ENCODE assay signal across 26 mouse cellular contexts in genomic region chr3:116133363-116133762, GRCm38 (mm10). TPM values are rescaled to one million over a fixed set of nuclear protein-coding genes. Genes with fewer than 3 reads are reported as not detected.
DNase-seq lines count a peak whose midpoint lies in the region; ATAC-seq and TF ChIP-seq lines count a peak whose summit lies in the region.
"Had no signal": no experiment of that assay in that cellular context is flagged by ENCODE, and none has a peak within 500 bp of the region (broad histone marks: within the 10 kb centered on the region; RNA-seq: fewer than 3 reads in every experiment).

No protein-coding gene starts in this region.

- no peak overlapping the region for H3K4me3 ChIP-seq in intestine, embryonic 15.5 days (replicated peaks)
- no peak overlapping the region for H3K4me3 ChIP-seq in intestine, postnatal 0 days (ENCODE audit: low read depth, low read length)
- no peak overlapping the region for H3K4me3 ChIP-seq in MEL (ENCODE audit: control insufficient read depth in 1 of 2, insufficient read depth in 1 of 2, low read depth in 2 of 2, low read length in 2 of 2)
- H3K4me3 ChIP-seq: embryonic facial prominence, embryonic 13.5 days; embryonic facial prominence, embryonic 15.5 days; erythroblast, embryonic 14.5 days; forebrain, embryonic 10.5 days; forebrain, embryonic 12.5 days had no signal

- TF ChIP-seq EP300 in MEL (IDR thresholded peaks at IDR 0.05; ENCODE audit: low read depth in 1 of 2, low read length in 2 of 2) = no peak

- no peaks in the 10 kb centered on the region for H3K36me3 ChIP-seq in intestine, embryonic 15.5 days
- H3K36me3 ChIP-seq in intestine, postnatal 0 days (ENCODE audit: control insufficient read depth, insufficient read depth) = no peaks in the 10 kb centered on the region
- no peaks in the 10 kb centered on the region for H3K36me3 ChIP-seq in MEL (ENCODE audit: control insufficient read depth in 1 of 2, insufficient read depth in 2 of 2, low read length in 2 of 2)
- H3K36me3 ChIP-seq: embryonic facial prominence, embryonic 13.5 days; embryonic facial prominence, embryonic 15.5 days; forebrain, embryonic 10.5 days; forebrain, embryonic 12.5 days; G1E had no signal

- H3K27ac ChIP-seq in intestine, embryonic 15.5 days = no peak overlapping the region
- H3K27ac ChIP-seq in intestine, postnatal 0 days (ENCODE audit: low read depth, low read length) = no peak overlapping the region
- H3K27ac ChIP-seq in MEL (ENCODE audit: control insufficient read depth, low read depth, low read length) = no peak overlapping the region
- H3K27ac ChIP-seq: embryonic facial prominence, embryonic 13.5 days; embryonic facial prominence, embryonic 15.5 days; forebrain, embryonic 10.5 days; forebrain, embryonic 12.5 days had no signal

- no peak overlapping the region for H3K4me2 ChIP-seq in intestine, embryonic 15.5 days (replicated peaks)
- H3K4me2 ChIP-seq in intestine, postnatal 0 days (replicated peaks; ENCODE audit: low read depth) = no peak overlapping the region
- H3K4me2 ChIP-seq: embryonic facial prominence, embryonic 13.5 days; embryonic facial prominence, embryonic 15.5 days; forebrain, embryonic 12.5 days had no signal

- peak; percentile 3 for DNase-seq in MEL (ENCODE audit: low read depth, low spot score)
- no peak for DNase-seq in heart, adult 11 months
- DNase-seq: adrenal gland, adult 2 months; adrenal gland, postnatal 10 days; adrenal gland, postnatal 25 days; B cell, adult 2 months; cerebellum, adult 11 months; cerebellum, adult 18-20 months; cerebellum, adult 8-10 months; cerebellum, adult 9-11 months; cerebellum, postnatal 14 days; cerebellum, postnatal 36 days; embryo, embryonic 11 days had no signal

- H3K4me1 ChIP-seq in intestine, embryonic 15.5 days (replicated peaks) = 0 out of 2 replicates have a peak, but pooled peaks cover 4% of the 10 kb centered on the region
- H3K4me1 ChIP-seq in intestine, postnatal 0 days (replicated peaks; ENCODE audit: control insufficient read depth, insufficient read depth, low read length) = no peaks in the 10 kb centered on the region
- no peaks in the 10 kb centered on the region for H3K4me1 ChIP-seq in MEL (ENCODE audit: control insufficient read depth in 1 of 2, insufficient read depth in 2 of 2, low read length in 2 of 2)

- TF ChIP-seq RAD21 in MEL (IDR thresholded peaks at IDR 0.05; ENCODE audit: low read depth, low read length) = no peak

- no peaks in the 10 kb centered on the region for H3K27me3 ChIP-seq in intestine, embryonic 15.5 days (replicated peaks)
- H3K27me3 ChIP-seq in intestine, postnatal 0 days (replicated peaks; ENCODE audit: control insufficient read depth, insufficient read depth, low read length) = no peaks in the 10 kb centered on the region
- peaks cover 0 to 5% of the 10 kb centered on the region in 2 experiments; a peak in 3 of 4 replicates for H3K27me3 ChIP-seq in MEL (ENCODE audit: control insufficient read depth in 1 of 2, insufficient read depth in 2 of 2, low read length in 2 of 2)
- H3K27me3 ChIP-seq: CH12.LX; embryonic facial prominence, embryonic 13.5 days; embryonic facial prominence, embryonic 15.5 days; forebrain, embryonic 12.5 days had no signal

- no peaks in the 10 kb centered on the region for H3K79me2 ChIP-seq in MEL (ENCODE audit: control insufficient read depth, insufficient read depth, low read length, poor library complexity)

- peak; percentile 58; the same call in 1 of the 2 replicates for ATAC-seq in intestine, embryonic 15.5 days
- no peak for ATAC-seq in intestine, postnatal 0 days
- ATAC-seq in megakaryocyte, adult 5-6 weeks (ENCODE audit: poor library complexity, severe bottlenecking) = peak; percentile 56; the same call in 1 of the 2 replicates
- ATAC-seq: CD4-positive, CD25-positive, alpha-beta regulatory T cell, adult 4 months; forebrain, embryonic 14.5 days; forebrain, embryonic 16.5 days had no signal

- 42% methylated on average over 5 of the region's 5 CpGs for WGBS in intestine, embryonic 15.5 days
- 32% methylated on average over 5 of the region's 5 CpGs for WGBS in intestine, postnatal 0 days

- TF ChIP-seq CTCF in intestine, postnatal 0 days (IDR thresholded peaks at IDR 0.05; ENCODE audit: low read depth) = no peak
- no peak for TF ChIP-seq CTCF in MEL (IDR thresholded peaks at IDR 0.05 in 2 of 3, conservative IDR thresholded peaks at IDR 0.05 in 1 of 3; ENCODE audit: control insufficient read depth in 1 of 3, insufficient read depth in 1 of 3, low read depth in 2 of 3, low read length in 3 of 3, poor library complexity in 1 of 3, severe bottlenecking in 1 of 3)

- TF ChIP-seq POLR2A in MEL (IDR thresholded peaks at IDR 0.05; ENCODE audit: control insufficient read depth in 1 of 2, insufficient read depth in 1 of 2, low read depth in 1 of 2, low read length in 2 of 2, poor library complexity in 1 of 2) = no peak

- no peak overlapping the region for H3K9ac ChIP-seq in intestine, embryonic 15.5 days
- H3K9ac ChIP-seq in intestine, postnatal 0 days (ENCODE audit: low read depth, low read length) = no peak overlapping the region
- H3K9ac ChIP-seq in MEL (ENCODE audit: control insufficient read depth, low read depth, low read length, poor library complexity, severe bottlenecking) = no peak overlapping the region
- H3K9ac ChIP-seq: embryonic facial prominence, embryonic 13.5 days; embryonic facial prominence, embryonic 15.5 days; forebrain, embryonic 12.5 days had no signal

- no peaks in the 10 kb centered on the region for H3K9me3 ChIP-seq in intestine, embryonic 15.5 days
- H3K9me3 ChIP-seq in intestine, postnatal 0 days (ENCODE audit: control insufficient read depth) = no peaks in the 10 kb centered on the region
- H3K9me3 ChIP-seq in MEL (replicated peaks; ENCODE audit: insufficient read depth, low read length) = no peaks in the 10 kb centered on the region
- H3K9me3 ChIP-seq: embryonic facial prominence, embryonic 13.5 days; embryonic facial prominence, embryonic 15.5 days; forebrain, embryonic 10.5 days; forebrain, embryonic 12.5 days; G1E had no signal

TF ChIP-seq in MEL, 35 proteins besides CTCF, POLR2A, EP300 and RAD21:
- TF ChIP-seq MXI1 (IDR thresholded peaks at IDR 0.05; ENCODE audit: low read depth, low read length) = no peak
- no peak for TF ChIP-seq JUND (IDR thresholded peaks at IDR 0.05; ENCODE audit: low read depth, low read length)
- TF ChIP-seq POLR2AphosphoS2 (IDR thresholded peaks at IDR 0.05; ENCODE audit: low read length) = no peak
- TF ChIP-seq UBTF (IDR thresholded peaks at IDR 0.05; ENCODE audit: borderline replicate concordance, insufficient read depth, low read depth, low read length) = no peak
- no peak for TF ChIP-seq POLR2AphosphoS5 (IDR thresholded peaks at IDR 0.05; ENCODE audit: borderline replicate concordance, low read depth, low read length)
- TF ChIP-seq CHD2 (IDR thresholded peaks at IDR 0.05; ENCODE audit: low read length) = no peak
- TF ChIP-seq USF1 (IDR thresholded peaks at IDR 0.05; ENCODE audit: low read depth, low read length) = no peak
- no peak for TF ChIP-seq TBP (IDR thresholded peaks at IDR 0.05; ENCODE audit: low read depth, low read length)
- no peak for TF ChIP-seq BHLHE40 (IDR thresholded peaks at IDR 0.05; ENCODE audit: borderline replicate concordance, low read depth, low read length)
- TF ChIP-seq TCF12 (IDR thresholded peaks at IDR 0.05; ENCODE audit: low read depth, low read length) = no peak
- TF ChIP-seq CHD1 (IDR thresholded peaks at IDR 0.05; ENCODE audit: low read depth, low read length) = no peak
- TF ChIP-seq MAFK (IDR thresholded peaks at IDR 0.05; ENCODE audit: borderline replicate concordance, low read depth, low read length) = no peak
- TF ChIP-seq MYC (IDR thresholded peaks at IDR 0.05; ENCODE audit: low read depth, low read length) = no peak
- no peak for TF ChIP-seq NELFE (IDR thresholded peaks at IDR 0.05; ENCODE audit: low read depth, low read length)
- TF ChIP-seq ELF1 (IDR thresholded peaks at IDR 0.05; ENCODE audit: low read depth, low read length) = no peak
- no peak for TF ChIP-seq SMC3 (IDR thresholded peaks at IDR 0.05; ENCODE audit: low read depth, low read length)

RNA-seq across cellular contexts. Expression of gene Vcam1, which starts 3.9 kb away (rescaled TPM):
- 17.0 and 18.9 TPM in 2 replicates for polyA plus RNA-seq in intestine, embryonic 15.5 days (2015; fragmentation: Nextera tagmentation; extraction: Ambion mirVana)
- polyA plus RNA-seq in intestine, postnatal 0 days (2015; fragmentation: Nextera tagmentation; extraction: Ambion mirVana) = 6.4 and 7.2 TPM in 2 replicates
- not detected in 2 replicates for total RNA-seq in MEL (2012; rRNA removed)
- polyA plus RNA-seq in MEL (2012; ENCODE audit: insufficient read depth in 1 of 2, insufficient read length in 2 of 2, low read depth in 1 of 2, low replicate concordance in 2 of 2, missing spikeins in 1 of 2) = not detected
- 4.2 and 5.4 TPM in 2 replicates for total RNA-seq in megakaryocyte, adult 5-6 weeks (2015)
- total RNA-seq in megakaryocyte, adult 5-6 weeks (2017) = 3.2 and 4.4 TPM in 2 replicates
- polyA plus RNA-seq: G1E had no signal
